Mouse (Mus musculus) liver, embryonic 16.5 days (tissue): ENCODE measurements around the gene Noto. TPM values are rescaled to one million over a fixed set of nuclear protein-coding genes. Genes with fewer than 3 reads are reported as not detected.

Experiments used
- ATAC-seq: fragments of 200-750 bp; cut with Nextera tagmentation; 2 replicates; pipeline ENCODE4 v1.8.0; 2017; ENCODE audit warnings: low read depth, mild to moderate bottlenecking, moderate number of reproducible peaks, moderate library complexity
- H3K27ac ChIP-seq: fragments of 300-500 bp; sonication (generic); 2 replicates; pipeline ENCODE4 v1.5.1; 2014; ENCODE audit warnings: mild to moderate bottlenecking, low read length
- H3K27me3 ChIP-seq: fragments of 300-500 bp; sonication (generic); 2 replicates; pipeline ENCODE4 v1.6.1; 2014; ENCODE audit warnings: low read depth, low read length, mixed read lengths; ENCODE audit not compliant: control insufficient read depth, insufficient read depth
- H3K36me3 ChIP-seq: fragments of 300-500 bp; sonication (generic); 2 replicates; pipeline ENCODE4 v1.6.1; 2014; ENCODE audit warnings: mild to moderate bottlenecking; ENCODE audit not compliant: control insufficient read depth, insufficient read depth
- H3K4me1 ChIP-seq: fragments of 300-500 bp; sonication (generic); 2 replicates; pipeline ENCODE4 v1.6.1; 2014; ENCODE audit warnings: low read depth, low read length, mixed read lengths; ENCODE audit not compliant: control insufficient read depth
- H3K4me2 ChIP-seq: fragments of 300-500 bp; sonication (generic); 2 replicates; pipeline ENCODE4 v1.6.1; 2014; ENCODE audit warnings: low read depth, low read length, mixed read lengths
- H3K4me3 ChIP-seq: fragments of 300-500 bp; sonication (generic); 2 replicates; pipeline ENCODE4 v1.5.1; 2014; ENCODE audit warnings: low read depth, mild to moderate bottlenecking, low read length
- H3K9ac ChIP-seq: fragments of 300-500 bp; sonication (generic); 2 replicates; pipeline ENCODE4 v1.6.1; 2014; ENCODE audit warnings: low read depth, low read length
- H3K9me3 ChIP-seq: fragments of 300-500 bp; sonication (generic); replicated peaks from 2 replicates; pipeline ENCODE4 v1.6.1; 2016; ENCODE audit warnings: low read length; ENCODE audit not compliant: control insufficient read depth
- WGBS: fragments of 180-500 bp; shearing (Covaris S2); extraction: QIAGEN DNeasy Blood & Tissue Kit; methylation state at CpG from one replicate; pipeline ENCODE4 v1.1.7; 2014; ENCODE audit not compliant: insufficient replicate concordance; 5-methylcytosine and 5-hydroxymethylcytosine counted together
- polyA plus RNA-seq: library from polyadenylated mRNA; unstranded; fragments of >200 nt; fragmentation: Nextera tagmentation; extraction: Ambion mirVana; gene quantifications from 2 replicates; pipeline ENCODE4 v1.2.1, GENCODE M21; 2015

Gene Noto
- polyA plus RNA-seq, 1 experiment from 2014 or later, result not detected

DNA sequence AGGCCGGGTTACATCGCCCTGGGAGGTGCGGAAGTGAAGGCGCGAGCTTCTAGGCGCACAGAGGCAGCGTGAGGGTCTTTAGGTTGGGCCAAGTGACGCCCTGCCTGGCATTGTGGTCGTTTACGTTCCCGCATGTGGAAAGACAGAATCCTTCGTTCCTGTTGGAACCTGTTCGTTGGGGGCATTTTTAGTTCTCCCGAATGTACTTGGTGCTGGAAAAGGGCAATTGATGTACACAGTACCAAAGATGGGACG is 28.7 kb downstream of the Noto start:
- Histone ChIP-seq H3K9ac (peak overlapping the region; percentile 91), H3K36me3 (no peaks in the 10 kb centered on the region), H3K4me3 (peak overlapping the region; percentile 80), H3K4me1 (peaks cover 37% of the 10 kb centered on the region), H3K9me3 (no peaks in the 10 kb centered on the region), H3K27ac (peak overlapping the region; percentile 96), H3K27me3 (no peaks in the 10 kb centered on the region), H3K4me2 (peak overlapping the region; percentile 73)
- ATAC-seq, result no peak
- WGBS, result 0% methylated on average over 15 of the region's 15 CpGs

DNA sequence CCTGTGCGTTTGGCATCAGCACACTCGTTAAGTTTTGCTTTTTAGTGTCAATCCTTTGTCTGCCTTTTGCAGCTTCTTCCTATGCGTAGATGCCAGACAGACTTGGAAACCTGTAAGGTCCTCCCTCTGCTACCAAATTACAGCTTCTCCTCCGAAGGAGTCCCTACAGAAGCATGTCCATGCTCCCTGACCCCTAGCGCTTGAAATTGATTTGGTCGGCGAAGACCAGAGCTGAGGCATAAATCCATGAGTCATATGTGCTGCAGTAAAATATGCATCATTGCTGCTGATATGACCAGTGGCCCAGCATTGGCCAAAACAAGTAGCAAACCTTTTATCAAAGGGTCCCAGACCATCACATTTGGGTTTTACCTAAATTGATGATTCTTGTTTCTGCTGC is 29.1 kb downstream of the Noto start:
- Histone ChIP-seq H3K4me2 (peak overlapping the region; percentile 73), H3K27ac (peak overlapping the region; percentile 96), H3K4me3 (peak overlapping the region; percentile 80), H3K9ac (peak overlapping the region; percentile 91), H3K9me3 (no peaks in the 10 kb centered on the region), H3K27me3 (no peaks in the 10 kb centered on the region), H3K36me3 (no peaks in the 10 kb centered on the region), H3K4me1 (peaks cover 41% of the 10 kb centered on the region)
- ATAC-seq, result no peak
- WGBS, result 4% methylated on average over 7 of the region's 7 CpGs

DNA sequence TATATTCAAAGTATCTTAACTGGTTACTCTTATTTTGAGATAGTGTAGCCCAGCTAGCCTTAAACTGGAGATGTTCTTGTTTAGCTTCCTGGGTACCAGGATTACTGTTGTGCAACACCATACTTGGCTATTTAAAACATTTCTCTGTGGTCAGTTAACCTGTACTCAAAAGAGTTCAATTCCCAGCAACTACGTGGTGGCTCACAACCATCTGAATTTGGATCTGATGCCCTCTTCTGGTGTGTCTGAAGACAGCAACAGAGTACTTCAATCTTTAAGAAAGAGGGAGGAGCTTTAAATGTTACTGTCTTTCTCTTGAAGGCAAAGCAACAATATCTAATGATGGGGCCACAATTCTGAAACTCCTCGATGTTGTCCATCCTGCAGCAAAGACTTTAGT is 35.9 kb downstream of the Noto start:
- Histone ChIP-seq H3K36me3 (peaks cover 41% of the 10 kb centered on the region), H3K4me3 (no peak overlapping the region), H3K9me3 (no peaks in the 10 kb centered on the region), H3K4me1 (peaks cover 16% of the 10 kb centered on the region), H3K27me3 (no peaks in the 10 kb centered on the region), H3K27ac (no peak overlapping the region), H3K4me2 (no peak overlapping the region), H3K9ac (no peak overlapping the region)
- 76% methylated on average over 2 of the region's 2 CpGs for WGBS
- ATAC-seq, result no peak

DNA sequence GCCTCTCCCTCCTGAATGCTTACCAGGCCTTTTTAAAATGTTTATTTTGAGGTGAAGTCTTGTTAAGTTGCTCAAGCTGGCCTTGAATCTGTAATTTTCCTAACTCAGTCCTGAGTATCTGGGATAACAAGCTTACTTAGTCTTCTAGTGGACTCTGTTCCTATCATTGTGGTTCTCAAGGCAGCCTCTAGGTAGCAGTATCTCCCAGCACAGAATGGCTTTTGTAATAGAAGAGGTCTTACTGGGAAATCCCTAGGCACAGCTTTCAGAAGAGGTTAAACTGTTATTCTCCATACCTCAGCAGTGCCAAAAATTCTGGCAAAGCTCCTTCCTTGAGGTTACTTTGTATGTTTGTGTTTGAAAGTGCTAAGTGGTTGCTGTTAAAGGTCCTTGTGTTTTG is 41.7 kb downstream of the Noto start:
- H3K27me3 ChIP-seq, result no peaks in the 10 kb centered on the region
- H3K9me3 ChIP-seq, result no peaks in the 10 kb centered on the region
- H3K4me2 ChIP-seq, result no peak overlapping the region
- H3K36me3 ChIP-seq, result peaks cover 72% of the 10 kb centered on the region
- no peaks in the 10 kb centered on the region for H3K4me1 ChIP-seq
- ATAC-seq, result no peak
- H3K9ac ChIP-seq, result no peak overlapping the region
- no peak overlapping the region for H3K4me3 ChIP-seq
- H3K27ac ChIP-seq, result no peak overlapping the region

DNA sequence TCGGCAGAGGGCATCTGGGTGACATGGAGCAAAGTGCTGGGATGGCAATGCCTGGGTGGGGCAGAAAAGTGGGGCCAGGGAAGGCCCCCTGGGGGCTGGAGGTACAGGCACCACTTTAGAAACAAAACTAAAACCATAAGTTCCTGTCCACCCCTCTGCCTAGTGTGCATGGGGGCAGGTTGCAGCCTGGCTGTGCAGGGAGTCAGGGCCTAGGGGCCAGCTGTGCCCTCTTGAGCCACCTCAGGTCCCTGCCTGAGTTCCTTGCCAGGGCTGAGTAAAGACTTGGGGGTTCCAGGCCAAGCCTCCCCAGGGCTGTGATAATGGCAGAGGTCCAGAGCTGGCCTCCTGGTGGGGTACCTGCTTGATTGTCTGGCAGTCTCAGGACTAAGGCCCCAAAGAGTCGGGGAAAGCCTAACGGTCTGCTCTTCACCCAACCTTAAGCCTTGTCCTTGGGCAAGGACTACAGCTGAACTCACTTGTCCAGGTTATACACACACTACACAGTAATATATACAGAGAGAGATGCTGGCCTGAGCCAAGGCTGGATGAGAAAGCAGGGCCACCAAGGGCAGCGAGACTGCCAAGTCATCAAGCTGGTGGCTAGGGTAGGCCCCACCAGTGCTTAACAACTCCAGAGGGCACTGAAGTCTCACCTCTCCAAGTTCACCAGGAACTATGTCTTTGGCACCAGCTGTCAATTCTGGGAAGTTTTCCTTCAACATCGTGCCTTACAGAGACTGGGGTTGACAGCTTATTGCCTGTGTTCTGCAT is 46.2 kb downstream of the Noto start:
- no peak overlapping the region for H3K27ac ChIP-seq
- no peak overlapping the region for H3K4me3 ChIP-seq
- H3K4me1 ChIP-seq, result no peaks in the 10 kb centered on the region
- ATAC-seq, result no peak
- no peak overlapping the region for H3K9ac ChIP-seq
- peaks cover 35% of the 10 kb centered on the region for H3K36me3 ChIP-seq
- H3K27me3 ChIP-seq, result no peaks in the 10 kb centered on the region
- no peaks in the 10 kb centered on the region for H3K9me3 ChIP-seq
- H3K4me2 ChIP-seq, result no peak overlapping the region
- 65% methylated on average over 5 of the region's 5 CpGs for WGBS

DNA sequence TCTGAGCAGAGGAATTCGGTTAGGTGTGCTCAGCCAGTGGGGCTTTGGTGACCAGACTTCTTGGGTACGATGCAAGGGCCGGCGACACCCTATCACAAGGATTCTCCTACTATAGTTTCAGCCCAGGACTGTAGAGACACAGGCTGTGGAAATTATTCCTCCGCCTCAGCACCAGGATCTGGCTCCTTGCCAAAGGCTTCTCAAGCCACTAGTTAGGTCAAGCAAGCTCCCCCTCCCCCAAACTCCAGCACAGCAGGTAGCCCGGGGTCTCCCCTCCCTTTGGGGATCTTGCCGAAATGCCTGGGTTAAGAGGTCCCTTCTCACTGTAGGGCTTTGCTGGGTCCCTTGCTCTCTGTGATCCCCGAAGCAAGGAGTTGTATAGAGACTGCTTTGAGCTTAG is 48.3 kb downstream of the Noto start:
- Histone ChIP-seq H3K36me3 (peaks cover 20% of the 10 kb centered on the region), H3K4me2 (no peak overlapping the region), H3K4me3 (no peak overlapping the region), H3K9ac (no peak overlapping the region), H3K9me3 (no peaks in the 10 kb centered on the region), H3K27ac (no peak overlapping the region), H3K27me3 (no peaks in the 10 kb centered on the region), H3K4me1 (no peaks in the 10 kb centered on the region)
- no peak for ATAC-seq
- WGBS, result 65% methylated on average over 8 of the region's 8 CpGs

DNA sequence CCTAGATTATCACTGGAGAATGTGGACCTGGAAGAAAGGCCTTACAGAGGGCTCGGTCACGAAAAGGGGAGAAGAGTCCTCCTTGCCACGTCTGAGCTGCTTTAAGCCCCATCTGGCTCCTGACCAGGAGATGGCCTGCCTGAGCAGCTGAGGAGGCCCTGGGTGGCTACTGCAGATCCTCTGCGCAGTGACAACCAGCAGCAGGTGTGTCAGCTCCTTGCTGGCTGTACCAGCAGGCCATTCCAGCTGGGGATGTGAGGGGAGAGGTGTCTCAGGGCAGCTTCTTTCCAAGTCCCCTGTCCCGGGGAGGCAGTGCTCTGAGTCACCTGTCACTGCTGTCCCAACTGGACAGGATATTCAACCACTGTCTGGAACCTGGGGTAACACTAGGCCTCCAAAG is 48.9 kb downstream of the Noto start:
- H3K4me3 ChIP-seq, result no peak overlapping the region
- H3K4me1 ChIP-seq, result no peaks in the 10 kb centered on the region
- peaks cover 14% of the 10 kb centered on the region for H3K36me3 ChIP-seq
- H3K9me3 ChIP-seq, result no peaks in the 10 kb centered on the region
- ATAC-seq, result no peak
- H3K9ac ChIP-seq, result no peak overlapping the region
- H3K27me3 ChIP-seq, result no peaks in the 10 kb centered on the region
- no peak overlapping the region for H3K4me2 ChIP-seq
- WGBS, result 48% methylated on average over 5 of the region's 5 CpGs
- H3K27ac ChIP-seq, result no peak overlapping the region

DNA sequence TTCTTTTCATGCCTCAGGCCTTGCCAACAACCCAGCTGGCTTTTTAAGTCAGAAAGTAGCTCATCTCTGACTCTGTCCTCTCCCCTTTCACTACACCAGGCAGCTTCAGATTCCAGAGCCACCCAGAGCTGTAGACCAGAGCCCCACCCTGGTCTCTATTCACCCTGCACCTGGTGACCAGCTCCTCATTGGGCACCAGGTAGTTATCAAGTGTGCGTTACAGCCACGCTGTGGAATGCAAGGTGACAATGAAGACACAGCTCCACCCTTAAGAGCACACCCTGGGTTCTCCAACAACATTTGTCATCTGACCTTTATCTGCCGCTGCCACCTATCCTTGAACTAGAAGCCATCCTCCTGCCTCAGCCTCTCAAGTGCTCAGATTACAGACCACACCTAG is 51.9 kb downstream of the Noto start:
- no peaks in the 10 kb centered on the region for H3K4me1 ChIP-seq
- H3K9me3 ChIP-seq, result no peaks in the 10 kb centered on the region
- H3K4me2 ChIP-seq, result no peak overlapping the region
- H3K27me3 ChIP-seq, result peaks cover 6% of the 10 kb centered on the region; the same call in 1 of the 2 replicates
- no peak overlapping the region for H3K9ac ChIP-seq
- 70% methylated on average over 3 of the region's 3 CpGs for WGBS
- no peak overlapping the region for H3K27ac ChIP-seq
- no peaks in the 10 kb centered on the region for H3K36me3 ChIP-seq
- ATAC-seq, result no peak
- no peak overlapping the region for H3K4me3 ChIP-seq

DNA sequence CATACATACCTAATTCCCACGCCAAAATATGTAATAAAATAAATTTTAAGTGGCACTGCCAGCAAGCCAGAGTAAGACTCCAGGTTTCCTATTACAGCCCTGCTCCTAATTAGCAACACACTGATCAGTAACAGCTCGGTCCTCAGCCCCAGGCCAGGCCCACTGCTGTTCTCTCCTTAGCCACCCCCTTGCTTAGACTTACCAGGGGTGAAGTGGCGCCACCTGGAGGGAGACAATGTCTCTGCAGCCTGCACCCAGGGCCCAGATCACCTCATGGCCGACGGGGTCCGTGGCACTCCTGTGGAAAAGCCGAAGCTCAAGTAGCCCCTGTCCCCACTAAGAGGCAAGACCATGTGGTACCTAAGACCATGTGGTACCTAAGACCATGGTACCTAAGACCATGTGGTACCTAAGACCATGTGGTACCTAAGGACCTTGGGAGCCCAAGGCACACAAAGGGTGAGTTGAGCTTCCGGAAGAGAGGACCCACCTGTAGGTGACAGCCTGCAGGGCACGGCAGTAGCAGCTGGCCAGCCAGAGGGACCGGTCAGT is 53.8 kb downstream of the Noto start:
- H3K4me1 ChIP-seq, result no peaks in the 10 kb centered on the region
- no peak overlapping the region for H3K9ac ChIP-seq
- no peak for ATAC-seq
- H3K27me3 ChIP-seq, result peaks cover 10% of the 10 kb centered on the region
- no peak overlapping the region for H3K4me2 ChIP-seq
- no peak overlapping the region for H3K4me3 ChIP-seq
- no peaks in the 10 kb centered on the region for H3K36me3 ChIP-seq
- no peaks in the 10 kb centered on the region for H3K9me3 ChIP-seq
- no peak overlapping the region for H3K27ac ChIP-seq
- WGBS, result 27% methylated on average over 10 of the region's 10 CpGs
